Mouse (Mus musculus) liver, adult 2 months (tissue): ENCODE data around the gene Fryl.

Experiments used
- CTCF ChIP-seq: fragments of 200-500 bp; IDR thresholded peaks from 2 replicates; pipeline ENCODE4 v1.5.1; 2011; ENCODE audit warnings: low read depth, low read length, control low read depth
- POLR2A ChIP-seq: fragments of 200-500 bp; IDR thresholded peaks from 2 replicates; pipeline ENCODE4 v1.6.1; 2011; ENCODE audit warnings: low read length, control low read depth; ENCODE audit not compliant: insufficient read depth; ENCODE audit errors: extremely low read depth

GRCm38 (mm10) chr5:73160440-73160839 lies 96.0 kb downstream of the Fryl start:
- TF ChIP-seq CTCF, result no peak
- no peak for TF ChIP-seq POLR2A
